Mouse (Mus musculus) limb, embryonic 11.5 days (tissue): ENCODE results near the gene Rufy4. TPM values are rescaled to one million over a fixed set of nuclear protein-coding genes. Genes with fewer than 3 reads are reported as not detected.

ENCODE experiments used
- ATAC-seq: fragments of 200-750 bp; cut with Nextera tagmentation; 2 replicates; pipeline ENCODE4 v1.8.0; 2017; ENCODE audit warnings: low read depth; ENCODE audit not compliant: insufficient number of reproducible peaks, low FRiP score, low TSS enrichment
- DNase-seq: peaks from one replicate; pipeline ENCODE4 v3.0.0-alpha.2; 2015; ENCODE audit warnings: low spot score
- H3K27ac ChIP-seq: fragments of 300-500 bp; sonication (generic); replicated peaks from 2 replicates; pipeline ENCODE4 v1.5.1; 2014; ENCODE audit warnings: low read depth, mild to moderate bottlenecking, low read length
- H3K27me3 ChIP-seq: fragments of 300-500 bp; sonication (generic); 2 replicates; pipeline ENCODE4 v1.6.1; 2014; ENCODE audit warnings: mild to moderate bottlenecking, low read length, mixed read lengths; ENCODE audit not compliant: control insufficient read depth, insufficient read depth
- H3K36me3 ChIP-seq: fragments of 300-500 bp; sonication (generic); 2 replicates; pipeline ENCODE4 v1.6.1; 2014; ENCODE audit warnings: mild to moderate bottlenecking, low read length, moderate library complexity, mixed read lengths; ENCODE audit not compliant: control insufficient read depth, insufficient read depth
- H3K4me1 ChIP-seq: fragments of 300-500 bp; sonication (generic); 2 replicates; pipeline ENCODE4 v1.6.1; 2014; ENCODE audit warnings: low read length, mixed read lengths; ENCODE audit not compliant: control insufficient read depth, insufficient read depth
- H3K4me2 ChIP-seq: fragments of 300-500 bp; sonication (generic); 2 replicates; pipeline ENCODE4 v1.6.1; 2014; ENCODE audit warnings: low read depth, mild to moderate bottlenecking, moderate library complexity; ENCODE audit not compliant: severe bottlenecking
- H3K4me3 ChIP-seq: fragments of 300-500 bp; sonication (generic); 2 replicates; pipeline ENCODE4 v1.5.1; 2014; ENCODE audit warnings: low read depth, low read length
- H3K9ac ChIP-seq: fragments of 300-500 bp; sonication (generic); 2 replicates; pipeline ENCODE4 v1.6.1; 2014; ENCODE audit warnings: mild to moderate bottlenecking, low read length
- H3K9me3 ChIP-seq: fragments of 300-500 bp; sonication (generic); 2 replicates; pipeline ENCODE4 v1.6.1; 2016; ENCODE audit warnings: low read length; ENCODE audit not compliant: control insufficient read depth
- WGBS: fragments of 180-500 bp; shearing (Covaris S2); extraction: QIAGEN DNeasy Blood & Tissue Kit; methylation state at CpG from one replicate; pipeline ENCODE4 v1.1.7; 2014; 5-methylcytosine and 5-hydroxymethylcytosine counted together
- polyA plus RNA-seq: library from polyadenylated mRNA; unstranded; fragments of >200 nt; fragmentation: Nextera tagmentation; extraction: Ambion mirVana; gene quantifications from 2 replicates; pipeline ENCODE4 v1.2.1, GENCODE M21; 2014

The Rufy4 gene
- polyA plus RNA-seq, 1 experiment from 2014 or later = 0.07 TPM

GRCm38 (mm10) chr1:74095728-74096127 lies 29.6 kb upstream of the Rufy4 start:
- H3K9ac ChIP-seq = no peak overlapping the region
- DNase-seq (no peak), ATAC-seq (no peak)
- no peaks in the 10 kb centered on the region for H3K27me3 ChIP-seq
- H3K36me3 ChIP-seq = no peaks in the 10 kb centered on the region
- H3K4me2 ChIP-seq = no peak overlapping the region
- WGBS = 52% methylated on average over 3 of the region's 3 CpGs
- H3K9me3 ChIP-seq = no peaks in the 10 kb centered on the region
- no peak overlapping the region for H3K4me3 ChIP-seq
- H3K4me1 ChIP-seq = peaks cover 60% of the 10 kb centered on the region
- no peak overlapping the region for H3K27ac ChIP-seq

GRCm38 (mm10) chr1:74098004-74099000 lies 27.0 kb upstream of the Rufy4 start:
- Histone ChIP-seq H3K9ac (peak overlapping the region; percentile 89), H3K27me3 (no peaks in the 10 kb centered on the region), H3K27ac (no peak overlapping the region), H3K36me3 (no peaks in the 10 kb centered on the region), H3K4me2 (peak overlapping the region; percentile 98), H3K4me1 (peaks cover 52% of the 10 kb centered on the region), H3K9me3 (no peaks in the 10 kb centered on the region), H3K4me3 (peak overlapping the region; percentile 60)
- WGBS = under 1% methylated on average over 44 of the region's 58 CpGs
- ATAC-seq (peak; percentile 17; the same call in 1 of the 2 replicates), DNase-seq (peak; percentile 83)

DNA sequence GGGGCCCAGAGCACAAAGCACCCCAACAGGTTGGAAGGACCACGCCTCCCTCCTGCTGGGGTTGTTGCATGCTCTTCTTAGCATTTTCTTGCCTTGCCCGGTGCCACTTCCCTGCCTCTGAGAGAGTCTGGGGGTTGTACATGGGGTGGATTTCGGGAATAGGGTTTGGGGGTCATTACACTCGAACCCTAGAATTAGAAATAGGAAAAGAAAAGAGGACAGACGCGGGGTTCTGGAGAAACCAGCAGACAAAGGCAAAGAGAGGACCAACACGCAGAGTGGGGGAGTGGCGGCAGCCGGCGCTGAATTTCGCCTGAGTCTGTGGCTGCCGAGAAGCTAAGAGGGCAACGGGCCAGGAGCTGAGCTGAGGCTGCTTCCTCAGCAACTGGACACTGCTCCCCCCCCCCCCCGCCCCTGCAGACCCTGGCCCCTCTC lies 26.3 kb upstream of the Rufy4 start:
- no peak for ATAC-seq
- H3K4me3 ChIP-seq = peak overlapping the region; percentile 60
- peak overlapping the region; percentile 89 for H3K9ac ChIP-seq
- H3K4me1 ChIP-seq = peaks cover 59% of the 10 kb centered on the region
- WGBS = 1% methylated on average over 13 of the region's 14 CpGs
- H3K36me3 ChIP-seq = no peaks in the 10 kb centered on the region
- peak; percentile 63 for DNase-seq
- H3K9me3 ChIP-seq = no peaks in the 10 kb centered on the region
- peak overlapping the region; percentile 98 for H3K4me2 ChIP-seq
- H3K27ac ChIP-seq = 0 out of 2 replicates have a peak overlapping the region, but pooled peaks have one; percentile 8
- H3K27me3 ChIP-seq = no peaks in the 10 kb centered on the region

DNA sequence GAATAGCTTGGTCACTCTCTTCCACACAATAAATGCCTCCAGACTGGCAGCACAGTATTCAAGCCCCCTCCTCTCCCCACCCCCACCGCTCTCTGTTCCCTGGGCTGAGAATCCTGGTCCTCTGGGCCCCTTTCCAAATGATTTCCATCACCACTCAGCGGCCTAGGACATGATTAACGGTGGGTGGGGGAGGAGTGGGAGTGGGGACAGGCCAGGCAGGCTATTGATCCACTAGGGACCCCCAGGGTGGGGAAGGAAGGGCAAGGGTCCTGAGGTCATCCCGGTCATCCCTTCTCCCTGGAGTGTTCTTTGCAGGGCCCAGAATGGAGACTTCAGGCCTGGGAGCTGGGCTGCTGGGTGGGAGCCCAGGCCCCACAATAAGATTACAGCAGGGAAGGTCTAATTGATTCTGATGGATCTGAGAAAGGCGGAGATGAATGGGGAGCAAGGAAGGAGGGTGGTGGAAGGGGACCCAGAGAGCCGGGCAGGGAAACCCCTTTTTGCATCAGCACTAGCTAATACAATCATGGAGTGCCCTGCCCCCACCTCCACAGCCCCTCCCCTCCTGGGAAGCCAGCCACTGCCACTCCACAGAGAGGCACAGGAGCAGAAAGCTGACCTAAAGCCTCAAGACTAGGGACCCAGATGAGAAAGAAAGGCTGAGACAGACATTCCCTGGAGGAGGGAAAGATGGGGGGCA lies 21.5 kb upstream of the Rufy4 start:
- peaks cover 44% of the 10 kb centered on the region for H3K4me1 ChIP-seq
- DNase-seq = peak; percentile 47
- no peak overlapping the region for H3K4me2 ChIP-seq
- no peaks in the 10 kb centered on the region for H3K27me3 ChIP-seq
- H3K36me3 ChIP-seq = no peaks in the 10 kb centered on the region
- 18% methylated on average over 6 of the region's 6 CpGs for WGBS
- no peaks in the 10 kb centered on the region for H3K9me3 ChIP-seq
- H3K4me3 ChIP-seq = no peak overlapping the region
- ATAC-seq = no peak
- no peak overlapping the region for H3K27ac ChIP-seq
- H3K9ac ChIP-seq = no peak overlapping the region

DNA sequence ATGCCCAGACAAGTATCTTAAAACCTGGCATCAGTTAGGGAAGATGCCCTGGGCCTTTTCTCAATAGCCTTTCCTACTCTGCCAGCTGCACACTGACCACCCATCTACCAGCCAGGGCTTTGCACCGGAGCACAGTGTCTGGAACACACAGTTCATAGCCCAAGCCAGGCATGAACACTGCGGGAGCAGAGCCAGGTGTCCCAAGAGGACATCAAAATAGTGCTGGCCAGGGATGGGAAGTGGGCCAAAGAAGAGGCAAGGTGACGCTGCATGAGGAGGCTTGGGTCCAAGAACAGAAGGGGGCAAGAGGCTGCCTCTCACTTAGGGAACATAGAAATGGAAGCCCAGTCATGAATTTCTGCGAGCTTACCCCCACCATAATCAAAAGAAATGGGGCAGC lies 19.7 kb upstream of the Rufy4 start:
- Histone ChIP-seq H3K4me3 (no peak overlapping the region), H3K27ac (no peak overlapping the region), H3K4me1 (peaks cover 32% of the 10 kb centered on the region), H3K36me3 (no peaks in the 10 kb centered on the region), H3K4me2 (no peak overlapping the region), H3K9ac (no peak overlapping the region), H3K27me3 (no peaks in the 10 kb centered on the region), H3K9me3 (no peaks in the 10 kb centered on the region)
- 86% methylated on average over 4 of the region's 4 CpGs for WGBS
- ATAC-seq (no peak), DNase-seq (no peak)

DNA sequence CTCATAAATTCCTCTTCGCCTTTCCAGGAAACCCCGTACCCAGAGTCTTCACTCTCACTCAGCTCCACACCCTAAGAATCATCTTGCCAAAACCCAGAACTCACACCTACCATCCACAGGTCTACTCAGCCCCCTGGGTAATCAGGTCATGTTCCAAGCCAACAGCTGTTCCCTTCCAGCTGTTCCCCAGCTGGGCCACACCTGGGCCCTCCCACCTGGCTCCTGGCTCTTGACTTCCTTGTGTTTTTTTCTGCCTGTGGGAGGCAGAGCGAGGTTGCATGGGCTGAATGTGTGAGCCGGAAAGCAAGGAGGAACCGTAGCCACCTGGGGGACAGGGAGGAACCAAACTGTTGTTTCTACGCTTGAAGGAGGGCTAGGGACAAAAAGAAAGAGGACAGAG lies 19.1 kb upstream of the Rufy4 start:
- no peak for ATAC-seq
- Histone ChIP-seq H3K27me3 (no peaks in the 10 kb centered on the region), H3K4me2 (no peak overlapping the region), H3K27ac (no peak overlapping the region), H3K4me3 (no peak overlapping the region), H3K9ac (no peak overlapping the region), H3K4me1 (peaks cover 36% of the 10 kb centered on the region), H3K36me3 (no peaks in the 10 kb centered on the region), H3K9me3 (no peaks in the 10 kb centered on the region)
- DNase-seq = peak; percentile 59
- WGBS = 61% methylated on average over 6 of the region's 6 CpGs

GRCm38 (mm10) chr1:74107931-74108618 lies 17.3 kb upstream of the Rufy4 start:
- Histone ChIP-seq H3K9ac (no peak overlapping the region), H3K27ac (no peak overlapping the region), H3K9me3 (no peaks in the 10 kb centered on the region), H3K4me2 (no peak overlapping the region), H3K27me3 (no peaks in the 10 kb centered on the region), H3K4me1 (peaks cover 44% of the 10 kb centered on the region), H3K36me3 (no peaks in the 10 kb centered on the region), H3K4me3 (no peak overlapping the region)
- ATAC-seq (no peak), DNase-seq (no peak)
- WGBS = 89% methylated on average over 4 of the region's 5 CpGs

GRCm38 (mm10) chr1:74109670-74110069 lies 15.7 kb upstream of the Rufy4 start:
- Histone ChIP-seq H3K27me3 (no peaks in the 10 kb centered on the region), H3K4me3 (no peak overlapping the region), H3K4me1 (peaks cover 33% of the 10 kb centered on the region), H3K9me3 (no peaks in the 10 kb centered on the region), H3K36me3 (no peaks in the 10 kb centered on the region), H3K9ac (no peak overlapping the region), H3K4me2 (no peak overlapping the region), H3K27ac (no peak overlapping the region)
- no peak for DNase-seq
- ATAC-seq = no peak
- 51% methylated on average over 2 of the region's 2 CpGs for WGBS
